Mouse (Mus musculus): ENCODE measurements around the gene 1700007K13Rik. TPM values are rescaled to one million over a fixed set of nuclear protein-coding genes. Genes with fewer than 3 reads are reported as not detected.
A peak's percentile ranks its signal among the peaks of the same experiment; 100 is the strongest.
"Not testable (repeated sequence)": the region's sequence is repeated elsewhere in the genome, so short reads cannot be mapped to it uniquely, and the experiment has no call there.

1700007K13Rik gene
- 1 to 10 TPM; 1.9 to 2.4 TPM for total RNA-seq (2021)
- long read RNA-seq, experiment 1, partial matches to known transcripts, result 0 of 1 reads
- long read RNA-seq, experiment 1, other reads (novel, unspliced or antisense), result 0 of 1 reads
- long read RNA-seq, experiment 2, result 0 reads

GRCm38 (mm10) chr2:28465836-28466518 is at the start of gene 1700007K13Rik:
1700007K13Rik (minus strand) TSS chr2:28466332.
- H3K27ac ChIP-seq, result peak within 1 kb of the TSS; percentile 6; the same call in 1 of the 2 replicates
- TF ChIP-seq CTCF (conservative IDR thresholded peaks at IDR 0.05), result no peak
- H3K4me3 ChIP-seq, result peak within 1 kb of the TSS; percentile 22
- DNase-seq (ENCODE audit: low spot score in 2 of 2), result peak; percentile 70 to 76

GRCm38 (mm10) chr2:28514489-28514888 is 48.4 kb upstream of the 1700007K13Rik start:
- DNase-seq (ENCODE audit: low spot score in 2 of 2), result peak; percentile 80 to 92
- peak; percentile 87 for TF ChIP-seq CTCF (conservative IDR thresholded peaks at IDR 0.05)
- Histone ChIP-seq H3K4me3 (peak overlapping the region; percentile 76), H3K27ac (peak overlapping the region; percentile 78; the same call in 1 of the 2 replicates)

DNA sequence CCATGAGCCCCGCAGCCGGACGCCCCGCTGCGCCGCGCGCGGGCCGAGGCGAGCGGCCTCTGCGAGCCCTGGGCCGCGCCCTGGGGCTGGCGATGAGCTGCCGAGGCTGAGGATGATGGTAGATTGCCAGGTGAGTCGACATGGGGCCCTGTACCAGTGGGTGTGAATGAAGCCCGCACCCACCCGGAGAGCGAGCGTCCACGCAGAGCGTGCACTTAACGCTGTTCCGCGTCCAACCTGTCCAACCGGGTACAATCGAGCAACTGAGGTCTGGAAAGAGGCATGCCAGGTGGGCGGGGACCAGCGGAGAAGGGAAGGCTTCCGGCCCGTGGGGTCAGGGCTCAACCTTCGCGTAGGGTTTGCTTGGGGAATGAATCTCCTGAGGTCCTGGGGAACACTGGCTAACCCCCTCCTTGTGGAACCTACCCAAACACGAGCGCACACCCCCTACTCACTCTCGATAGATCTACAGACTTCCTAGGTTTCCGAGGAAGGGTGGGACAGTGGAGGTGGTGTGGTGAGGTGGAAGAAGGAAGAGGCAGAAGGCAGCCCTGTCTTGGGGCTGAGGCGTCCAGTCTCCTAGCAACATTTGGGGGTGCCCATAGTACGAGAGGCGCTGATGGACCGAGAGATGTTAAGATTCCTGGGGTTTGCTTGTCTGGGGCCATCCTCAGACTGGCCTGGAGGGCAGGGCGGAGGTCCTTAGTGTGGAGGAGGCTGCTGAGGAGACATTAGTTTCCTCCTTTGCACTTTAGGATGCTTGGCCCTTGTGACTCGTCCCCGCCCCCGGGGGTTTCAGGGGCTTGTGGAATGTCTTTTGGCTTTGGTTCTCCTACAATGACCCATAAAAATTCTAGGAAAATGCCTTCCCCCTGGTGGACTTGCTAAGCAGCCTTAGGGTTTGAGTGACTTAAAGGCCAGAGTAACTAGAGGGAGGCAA is 47.6 kb upstream of the 1700007K13Rik start:
- TF ChIP-seq CTCF (conservative IDR thresholded peaks at IDR 0.05), result no peak
- no peak for DNase-seq (ENCODE audit: low spot score in 2 of 2)
- peak overlapping the region; percentile 78 for H3K27ac ChIP-seq

DNA sequence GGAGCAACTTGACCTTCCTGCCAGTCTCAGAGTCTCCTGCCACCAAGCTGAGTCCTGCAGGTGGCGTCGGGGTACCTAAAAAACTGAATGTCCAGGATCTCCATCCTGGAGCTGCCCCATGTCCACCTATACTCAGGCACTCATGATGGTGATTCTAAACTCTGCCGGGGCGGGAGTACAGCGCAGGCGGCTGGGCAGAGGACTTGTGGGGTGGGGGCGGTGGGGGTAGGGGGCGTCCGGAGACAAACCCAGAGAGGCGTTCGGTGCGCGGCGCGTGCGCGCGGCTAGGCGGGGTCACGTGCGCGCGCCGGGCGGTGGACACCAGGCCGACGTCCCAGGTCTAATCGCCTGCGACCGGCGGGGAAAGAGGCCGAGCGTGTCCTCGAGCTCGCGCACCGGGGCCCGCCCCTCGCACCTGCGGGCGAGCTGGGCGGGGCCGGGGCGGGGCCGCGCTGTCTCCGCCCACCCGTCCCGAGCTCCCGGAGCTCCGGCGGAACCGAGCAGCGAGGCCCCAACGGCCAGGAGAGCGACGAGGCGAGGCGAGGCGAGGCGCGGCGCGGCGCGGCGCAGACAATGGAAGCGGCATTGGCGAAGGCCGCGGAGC is 46.8 kb upstream of the 1700007K13Rik start, which contains the start of gene Ralgds:
Gene Ralgds (plus strand): TSS at position 328 of the 604 bp plus-strand sequence.
- DNase-seq (ENCODE audit: low spot score in 2 of 2), result peak in 1 of 2 experiments; percentile 50
- Histone ChIP-seq H3K27ac (peak within 1 kb of the TSS; percentile 78), H3K4me3 (peak within 1 kb of the TSS; percentile 76)
- peak; percentile 53 for TF ChIP-seq CTCF (conservative IDR thresholded peaks at IDR 0.05)

More for the DNA sequence above, 47.6 kb upstream of the 1700007K13Rik start:
- peak overlapping the region; percentile 76 for H3K4me3 ChIP-seq

GRCm38 (mm10) chr2:28511600-28511999 is 45.5 kb upstream of the 1700007K13Rik start:
- not testable (repeated sequence) for H3K4me3 ChIP-seq; H3K27ac ChIP-seq; DNase-seq (ENCODE audit: low spot score in 2 of 2)
- TF ChIP-seq CTCF (conservative IDR thresholded peaks at IDR 0.05), result peak; percentile 66

DNA sequence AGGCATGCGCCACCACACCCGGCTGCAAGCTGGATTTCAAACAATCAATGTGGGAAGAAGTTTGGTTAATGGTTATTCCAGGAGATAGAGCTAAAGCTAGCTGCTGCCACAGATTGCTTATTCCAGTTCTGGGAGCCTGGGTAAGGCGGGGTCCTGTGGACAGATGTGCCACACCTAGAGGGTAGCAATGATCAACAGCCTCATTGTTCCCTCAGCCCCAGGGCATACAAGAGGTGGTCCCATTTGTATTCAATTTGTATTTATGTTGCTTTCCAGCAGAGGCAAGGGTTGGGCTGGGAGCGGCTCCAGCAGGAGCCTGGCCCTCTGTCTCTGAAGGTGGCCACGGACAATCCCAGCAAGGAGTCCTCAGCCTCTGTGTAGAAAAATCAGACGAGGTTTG is 40.2 kb upstream of the 1700007K13Rik start:
- H3K4me3 ChIP-seq, result no peak overlapping the region
- no peak for DNase-seq (ENCODE audit: low spot score in 2 of 2)
- TF ChIP-seq CTCF (conservative IDR thresholded peaks at IDR 0.05), result no peak

GRCm38 (mm10) chr2:28505795-28506194 is 39.7 kb upstream of the 1700007K13Rik start, which contains the start of gene Gm10134:
Gm10134 (plus strand) TSS chr2:28506095.
- TF ChIP-seq CTCF (conservative IDR thresholded peaks at IDR 0.05), result no peak
- Histone ChIP-seq H3K27ac (no peak within 1 kb of the TSS), H3K4me3 (no peak within 1 kb of the TSS)
- no peak for DNase-seq (ENCODE audit: low spot score in 2 of 2)

More for the DNA sequence above, 40.2 kb upstream of the 1700007K13Rik start:
- H3K27ac ChIP-seq, result no peak overlapping the region

DNA sequence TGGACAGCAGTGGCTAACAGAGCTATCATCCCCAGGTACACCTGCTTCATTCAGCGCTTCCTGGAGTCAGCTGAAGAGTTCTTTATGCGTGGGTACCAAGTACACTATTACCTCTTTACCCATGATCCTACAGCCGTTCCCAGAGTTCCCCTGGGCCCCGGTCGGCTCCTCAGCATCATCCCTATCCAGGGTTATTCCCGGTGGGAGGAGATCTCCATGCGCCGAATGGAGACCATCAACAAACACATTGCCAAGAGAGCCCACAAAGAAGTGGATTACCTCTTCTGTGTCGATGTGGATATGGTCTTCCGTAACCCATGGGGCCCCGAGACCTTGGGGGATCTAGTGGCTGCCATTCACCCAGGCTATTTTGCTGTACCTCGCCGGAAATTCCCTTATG is 38.5 kb upstream of the 1700007K13Rik start:
- Histone ChIP-seq H3K4me3 (no peak overlapping the region), H3K27ac (no peak overlapping the region)
- DNase-seq (ENCODE audit: low spot score in 2 of 2), result no peak
- TF ChIP-seq CTCF (conservative IDR thresholded peaks at IDR 0.05), result no peak

DNA sequence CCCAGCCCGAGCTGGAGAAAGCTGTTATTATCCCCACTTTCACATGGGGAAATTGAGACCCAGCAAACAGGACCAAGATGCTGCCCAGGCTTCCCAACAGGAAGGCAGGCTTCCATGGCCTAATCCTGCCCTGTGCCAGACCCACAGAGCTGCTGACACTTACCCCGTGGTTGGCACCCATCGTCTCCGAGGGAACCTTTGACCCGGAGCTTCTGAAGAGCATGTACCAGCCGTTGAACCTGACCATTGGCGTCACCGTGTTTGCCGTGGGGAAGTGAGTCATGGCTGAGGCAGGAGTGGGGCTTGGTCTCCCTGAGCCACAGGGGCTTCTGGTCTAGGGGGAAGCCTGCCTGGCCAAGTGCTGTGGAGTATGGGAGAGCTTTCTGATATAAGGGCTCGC is 36.9 kb upstream of the 1700007K13Rik start:
- no peak overlapping the region for H3K27ac ChIP-seq
- no peak for DNase-seq (ENCODE audit: low spot score in 2 of 2)
- no peak for TF ChIP-seq CTCF (conservative IDR thresholded peaks at IDR 0.05)
- no peak overlapping the region for H3K4me3 ChIP-seq

DNA sequence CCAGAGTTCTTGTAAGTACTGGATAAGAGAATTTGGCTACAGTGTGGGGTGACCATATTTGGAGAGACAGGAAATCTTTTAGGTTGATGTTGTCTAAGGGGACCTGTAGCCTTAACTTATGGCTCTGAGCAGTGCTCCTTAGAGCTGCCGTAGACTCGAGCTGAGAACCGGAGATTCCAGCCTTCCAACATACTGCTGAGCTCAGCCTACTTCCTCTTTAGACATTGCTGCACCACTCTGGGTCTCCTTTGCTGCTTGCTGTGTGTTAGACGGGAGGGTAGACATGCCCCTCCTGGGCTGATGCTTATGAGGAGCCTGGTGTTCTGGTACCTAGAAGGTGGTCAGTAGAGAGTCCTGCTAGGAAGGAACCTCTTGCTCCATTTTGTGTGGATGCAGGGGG is 32.3 kb upstream of the 1700007K13Rik start:
- Histone ChIP-seq H3K4me3 (no peak overlapping the region), H3K27ac (no peak overlapping the region)
- DNase-seq (ENCODE audit: low spot score in 2 of 2), result no peak
- no peak for TF ChIP-seq CTCF (conservative IDR thresholded peaks at IDR 0.05)

GRCm38 (mm10) chr2:28497561-28497960 is 31.4 kb upstream of the 1700007K13Rik start:
- H3K4me3 ChIP-seq, result no peak overlapping the region
- no peak for TF ChIP-seq CTCF (conservative IDR thresholded peaks at IDR 0.05)
- no peak for DNase-seq (ENCODE audit: low spot score in 2 of 2)
- H3K27ac ChIP-seq, result no peak overlapping the region

GRCm38 (mm10) chr2:28496671-28497070 is 30.5 kb upstream of the 1700007K13Rik start, which contains the start of gene Gbgt1:
Gbgt1 (plus strand) TSS chr2:28496891.
- DNase-seq (ENCODE audit: low spot score in 2 of 2), result no peak
- no peak for TF ChIP-seq CTCF (conservative IDR thresholded peaks at IDR 0.05)
- H3K4me3 ChIP-seq, result no peak within 1 kb of the TSS
- no peak within 1 kb of the TSS for H3K27ac ChIP-seq

Data from layer of hippocampus, adult 2 months (tissue).